Mouse (Mus musculus): Measurements from ENCODE around the gene Stox2.
A peak's percentile ranks its signal among the peaks of the same experiment; 100 is the strongest.

Gene Stox2

GRCm38 (mm10) chr8:47409061-47409460, 37.1 kb downstream of the Stox2 start:
- no peak for DNase-seq (ENCODE audit: low spot score in 2 of 2)

- no peak for DNase-seq (ENCODE audit: low spot score in 2 of 2)
Measured at GRCm38 (mm10) chr8:47404852-47405251, 41.3 kb downstream of the Stox2 start.

- DNase-seq (ENCODE audit: low spot score in 2 of 2): no peak
Measured at GRCm38 (mm10) chr8:47392927-47393326, 53.2 kb downstream of the Stox2 start.

- DNase-seq (ENCODE audit: low spot score in 2 of 2): no peak
Measured at GRCm38 (mm10) chr8:47392290-47392689, 53.9 kb downstream of the Stox2 start.

GRCm38 (mm10) chr8:47391844-47392243, 54.3 kb downstream of the Stox2 start:
- no peak for DNase-seq (ENCODE audit: low spot score in 2 of 2)

GRCm38 (mm10) chr8:47389430-47389829, 56.7 kb downstream of the Stox2 start:
- DNase-seq (ENCODE audit: low spot score in 2 of 2): no peak

GRCm38 (mm10) chr8:47388171-47388570, 58.0 kb downstream of the Stox2 start:
- DNase-seq (ENCODE audit: low spot score in 2 of 2): no peak

GRCm38 (mm10) chr8:47385810-47386209, 60.4 kb downstream of the Stox2 start:
- DNase-seq (ENCODE audit: low spot score in 2 of 2): no peak

GRCm38 (mm10) chr8:47384151-47384550, 62.0 kb downstream of the Stox2 start:
- DNase-seq (ENCODE audit: low spot score in 2 of 2): no peak

- no peak for DNase-seq (ENCODE audit: low spot score in 2 of 2)
Measured at GRCm38 (mm10) chr8:47383632-47384031, 62.5 kb downstream of the Stox2 start.

- no peak for DNase-seq (ENCODE audit: low spot score in 2 of 2)
Measured at GRCm38 (mm10) chr8:47381216-47381615, 64.9 kb downstream of the Stox2 start.

GRCm38 (mm10) chr8:47380725-47381124, 65.4 kb downstream of the Stox2 start:
- DNase-seq (ENCODE audit: low spot score in 2 of 2): no peak

GRCm38 (mm10) chr8:47380075-47380474, 66.1 kb downstream of the Stox2 start:
- DNase-seq (ENCODE audit: low spot score in 2 of 2): no peak

GRCm38 (mm10) chr8:47376651-47377050, 69.5 kb downstream of the Stox2 start:
- DNase-seq (ENCODE audit: low spot score in 2 of 2): no peak

GRCm38 (mm10) chr8:47373757-47374156, 72.4 kb downstream of the Stox2 start:
- DNase-seq (ENCODE audit: low spot score in 2 of 2): no peak

GRCm38 (mm10) chr8:47371539-47371938, 74.6 kb downstream of the Stox2 start:
- DNase-seq (ENCODE audit: low spot score in 2 of 2): no peak

- DNase-seq (ENCODE audit: low spot score in 2 of 2): no peak
Measured at GRCm38 (mm10) chr8:47371081-47371480, 75.1 kb downstream of the Stox2 start.

- peak; percentile 78 to 84 for DNase-seq (ENCODE audit: low spot score in 2 of 2)
Measured at GRCm38 (mm10) chr8:47370421-47371080, 75.6 kb downstream of the Stox2 start.

GRCm38 (mm10) chr8:47369949-47370348, 76.2 kb downstream of the Stox2 start:
- DNase-seq (ENCODE audit: low spot score in 2 of 2): no peak

- DNase-seq (ENCODE audit: low spot score in 2 of 2): no peak
Measured at GRCm38 (mm10) chr8:47369044-47369769, 77.0 kb downstream of the Stox2 start.

- no peak for DNase-seq (ENCODE audit: low spot score in 2 of 2)
Measured at GRCm38 (mm10) chr8:47367029-47367428, 79.1 kb downstream of the Stox2 start.

GRCm38 (mm10) chr8:47363271-47363670, 82.9 kb downstream of the Stox2 start:
- DNase-seq (ENCODE audit: low spot score in 2 of 2): no peak

GRCm38 (mm10) chr8:47355340-47355906, 90.7 kb downstream of the Stox2 start:
- DNase-seq (ENCODE audit: low spot score in 2 of 2): no peak
